Mouse (Mus musculus): ENCODE results near the gene Ddx6. TPM values are rescaled to one million over a fixed set of nuclear protein-coding genes. Genes with fewer than 3 reads are reported as not detected.
A peak's percentile ranks its signal among the peaks of the same experiment; 100 is the strongest.
"Not testable (repeated sequence)": the region's sequence is repeated elsewhere in the genome, so short reads cannot be mapped to it uniquely, and the experiment has no call there.

Gene Ddx6
- polyA plus RNA-seq (2015; fragmentation: Nextera tagmentation; extraction: Ambion mirVana) = 14.6 and 14.7 TPM in 2 replicates

DNA sequence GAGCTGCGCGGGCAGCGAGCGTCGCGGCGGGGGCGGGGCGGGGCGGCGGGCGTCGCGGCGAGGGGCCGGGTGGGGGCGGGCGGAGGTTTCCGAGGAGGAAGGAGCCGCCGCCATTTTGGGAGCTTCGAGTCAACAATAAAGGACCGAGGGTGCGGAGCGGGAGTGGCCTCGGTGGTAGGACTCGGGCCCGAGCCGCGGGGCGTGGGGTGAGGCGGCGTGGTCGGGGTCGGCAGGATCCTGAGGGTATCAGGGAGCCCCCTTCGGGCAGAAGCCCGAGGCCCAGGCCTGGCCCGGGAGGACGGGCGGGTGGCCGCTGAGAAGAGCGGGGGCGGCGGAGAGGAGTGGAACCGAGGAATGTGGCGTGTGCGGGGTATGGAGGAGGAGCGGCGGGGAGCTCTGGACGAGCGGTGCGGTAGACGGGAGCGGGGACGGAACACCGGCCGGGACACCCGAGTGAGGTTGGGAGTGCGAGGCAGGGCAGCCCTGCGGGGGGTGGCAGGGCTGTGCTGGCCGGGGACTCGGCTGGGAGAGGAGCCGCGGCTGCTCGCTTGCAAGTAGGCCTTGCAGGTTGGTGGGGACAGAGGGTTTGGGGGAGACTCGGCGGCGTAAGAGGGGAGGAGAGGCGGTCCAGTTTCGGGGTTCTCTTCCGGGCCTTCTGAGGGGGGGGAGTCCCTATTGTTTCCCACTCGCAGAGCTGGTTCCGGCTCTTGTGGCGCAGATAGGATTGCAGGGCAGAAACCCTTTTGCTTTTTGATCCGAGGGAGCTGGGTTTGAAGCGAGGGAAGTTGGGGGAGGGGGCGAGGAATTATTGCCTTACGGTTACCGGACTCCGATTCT is at the start of gene Ddx6:
TSS of gene Ddx6 (plus strand) at position 114 of the 837 bp plus-strand sequence.
- Histone ChIP-seq H3K9me3 (no peaks in the 10 kb centered on the region), H3K27ac (peak within 1 kb of the TSS; percentile 98), H3K36me3 (0 out of 2 replicates have a peak, but pooled peaks cover 6% of the 10 kb centered on the region), H3K4me3 (replicated peaks) (peak within 1 kb of the TSS; percentile 99), H3K27me3 (replicated peaks) (no peaks in the 10 kb centered on the region), H3K9ac (peak within 1 kb of the TSS; percentile 100), H3K4me1 (replicated peaks) (peaks cover 10% of the 10 kb centered on the region), H3K4me2 (replicated peaks) (peak within 1 kb of the TSS; percentile 65)
- peak; percentile 76 for ATAC-seq
- under 1% methylated on average over 64 of the region's 80 CpGs for WGBS

DNA sequence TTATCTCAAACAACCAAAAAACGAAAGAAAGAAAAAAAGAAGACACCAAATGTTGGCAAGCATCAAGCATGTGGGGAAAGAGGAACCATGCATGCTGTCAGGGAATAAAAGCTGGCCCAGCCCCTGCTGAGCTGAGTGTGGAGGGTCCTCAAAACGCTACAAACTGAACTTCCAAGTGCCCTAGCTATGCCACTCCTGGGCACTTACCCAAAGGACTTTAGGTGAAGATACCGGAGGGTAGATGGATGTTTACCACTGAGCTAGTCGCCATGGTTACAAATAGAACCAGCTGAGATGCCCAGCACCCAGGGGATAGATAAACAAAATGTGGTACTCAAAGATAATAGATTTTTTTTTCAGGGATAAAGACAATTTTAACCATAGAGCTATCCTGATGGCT is 43.1 kb upstream of the Ddx6 start, which contains the start of gene Cxcr5:
TSS of gene Cxcr5 (minus strand) at position 281 of the 400 bp plus-strand sequence.
- 64% methylated on average over 4 of the region's 4 CpGs for WGBS

DNA sequence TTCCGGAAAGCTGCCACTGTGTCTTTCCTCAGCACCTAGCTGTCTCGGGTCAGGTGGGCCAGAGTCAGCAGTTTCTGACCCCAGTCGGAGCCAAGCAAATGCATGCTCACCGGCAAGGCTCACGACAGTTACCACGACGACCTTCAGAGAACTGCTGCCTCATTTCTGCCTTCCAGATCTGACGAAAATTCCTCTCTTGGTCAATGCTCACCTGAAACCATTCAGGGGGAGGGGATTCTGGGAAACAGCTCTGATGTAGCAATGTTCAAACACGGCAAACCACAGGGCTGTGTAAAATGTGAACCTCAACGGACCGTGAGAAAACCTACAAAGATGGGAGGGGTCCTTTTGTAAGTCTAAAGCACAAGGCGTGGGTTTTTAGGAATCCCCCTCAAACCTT is 41.8 kb upstream of the Ddx6 start:
- Histone ChIP-seq H3K27ac (no peak overlapping the region), H3K9ac (no peak overlapping the region), H3K4me3 (replicated peaks) (no peak overlapping the region), H3K27me3 (replicated peaks) (no peaks in the 10 kb centered on the region), H3K4me2 (replicated peaks) (no peak overlapping the region), H3K4me1 (replicated peaks) (no peaks in the 10 kb centered on the region), H3K9me3 (no peaks in the 10 kb centered on the region), H3K36me3 (no peaks in the 10 kb centered on the region)
- WGBS = 53% methylated on average over 12 of the region's 12 CpGs
- no peak for ATAC-seq

More for the DNA sequence above, 43.1 kb upstream of the Ddx6 start, which contains the start of gene Cxcr5:
- Histone ChIP-seq H3K27ac (no peak within 1 kb of the TSS), H3K27me3 (replicated peaks) (no peaks in the 10 kb centered on the region), H3K4me2 (replicated peaks) (no peak within 1 kb of the TSS), H3K4me1 (replicated peaks) (no peaks in the 10 kb centered on the region), H3K36me3 (no peaks in the 10 kb centered on the region), H3K9ac (no peak within 1 kb of the TSS), H3K4me3 (replicated peaks) (no peak within 1 kb of the TSS), H3K9me3 (no peaks in the 10 kb centered on the region)
- ATAC-seq = no peak

DNA sequence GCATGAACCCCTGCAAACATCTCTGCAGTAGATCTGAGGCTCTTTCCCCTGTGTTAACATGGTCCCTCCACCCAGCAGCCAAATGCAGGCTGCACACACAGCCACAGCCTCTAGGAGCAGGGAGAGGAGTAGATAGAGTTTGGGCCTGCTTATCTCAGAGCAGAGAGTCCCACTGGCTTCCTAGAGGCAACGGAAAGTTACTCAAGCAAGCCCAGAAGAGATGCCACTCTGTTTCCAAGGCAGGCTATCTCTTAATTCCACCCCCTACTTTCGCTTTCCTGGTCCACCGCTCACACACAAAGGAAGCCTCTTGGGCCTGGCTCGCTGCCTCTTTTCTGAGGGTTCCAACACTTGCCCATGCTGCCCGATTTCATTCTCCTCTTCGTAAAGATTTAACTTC is 39.3 kb upstream of the Ddx6 start:
- 79% methylated on average over 6 of the region's 6 CpGs for WGBS
- ATAC-seq = no peak

DNA sequence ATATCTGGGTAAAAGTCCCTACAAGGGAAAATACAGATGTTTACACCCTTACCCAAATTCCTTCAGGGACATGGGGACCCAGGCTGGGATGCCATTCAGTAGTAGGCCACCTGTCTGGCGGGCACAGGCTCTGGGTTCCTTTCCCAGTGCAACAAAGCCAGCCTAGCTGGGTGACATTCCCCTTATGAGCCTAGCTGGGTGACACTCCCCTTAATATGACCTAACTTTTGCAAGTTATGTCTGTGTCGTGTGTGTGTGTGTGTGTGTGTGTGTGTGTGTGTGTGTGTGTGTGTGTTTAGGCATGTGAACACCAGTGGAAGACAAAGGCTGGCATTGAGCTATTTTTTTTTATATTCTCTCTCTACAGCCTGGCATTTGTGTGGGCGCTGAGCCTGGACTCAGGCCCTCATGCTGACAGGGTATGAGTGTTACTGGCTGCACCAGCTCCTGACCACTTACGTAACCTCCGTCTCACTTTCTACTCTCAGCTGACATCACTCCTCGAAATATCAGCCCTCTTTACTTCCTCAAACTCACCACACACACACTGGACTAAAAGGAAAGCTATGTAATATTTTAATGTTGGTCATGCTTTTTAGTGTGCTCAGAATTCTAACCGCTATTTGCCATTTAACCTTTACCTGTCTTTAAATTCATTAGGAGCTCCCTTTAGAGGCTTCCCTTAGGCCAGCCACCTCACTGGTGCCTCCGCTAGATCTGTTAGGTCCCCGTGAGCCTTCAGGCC is 37.2 kb upstream of the Ddx6 start:
- H3K36me3 ChIP-seq = no peaks in the 10 kb centered on the region
- no peak overlapping the region for H3K4me3 ChIP-seq (replicated peaks)
- H3K4me2 ChIP-seq (replicated peaks) = no peak overlapping the region
- no peaks in the 10 kb centered on the region for H3K4me1 ChIP-seq (replicated peaks)
- ATAC-seq = no peak
- H3K27me3 ChIP-seq (replicated peaks) = no peaks in the 10 kb centered on the region
- no peak overlapping the region for H3K9ac ChIP-seq
- no peak overlapping the region for H3K27ac ChIP-seq
- H3K9me3 ChIP-seq = no peaks in the 10 kb centered on the region
- WGBS = 72% methylated on average over 9 of the region's 9 CpGs

More for the DNA sequence above, 39.3 kb upstream of the Ddx6 start:
- no peak overlapping the region for H3K9ac ChIP-seq
- no peaks in the 10 kb centered on the region for H3K27me3 ChIP-seq (replicated peaks)
- H3K9me3 ChIP-seq = no peaks in the 10 kb centered on the region
- no peaks in the 10 kb centered on the region for H3K36me3 ChIP-seq
- H3K4me1 ChIP-seq (replicated peaks) = no peaks in the 10 kb centered on the region
- no peak overlapping the region for H3K4me2 ChIP-seq (replicated peaks)
- H3K27ac ChIP-seq = no peak overlapping the region
- no peak overlapping the region for H3K4me3 ChIP-seq (replicated peaks)

DNA sequence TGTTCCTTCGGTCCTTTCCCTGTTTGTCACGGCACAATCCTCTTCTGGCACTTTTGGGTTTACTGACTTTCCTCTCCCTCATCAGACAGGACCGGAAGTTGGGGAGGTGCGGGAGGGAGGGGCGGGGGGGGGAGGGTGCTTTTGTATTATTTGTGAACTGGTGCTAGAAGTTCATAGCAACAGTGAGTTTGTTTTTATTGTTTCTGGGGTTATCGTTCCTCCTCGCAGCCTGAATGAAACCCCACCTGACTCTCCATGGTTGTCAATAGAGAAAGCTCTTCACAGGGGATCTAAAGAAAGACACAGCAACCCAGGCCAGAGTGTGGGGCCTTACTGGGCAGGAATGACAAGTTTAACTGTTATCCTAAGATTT is 36.6 kb upstream of the Ddx6 start:
- Histone ChIP-seq H3K27ac (no peak overlapping the region), H3K4me1 (replicated peaks) (no peaks in the 10 kb centered on the region), H3K27me3 (replicated peaks) (no peaks in the 10 kb centered on the region), H3K36me3 (no peaks in the 10 kb centered on the region), H3K9ac (no peak overlapping the region), H3K4me3 (replicated peaks) (no peak overlapping the region), H3K4me2 (replicated peaks) (no peak overlapping the region), H3K9me3 (no peaks in the 10 kb centered on the region)
- 61% methylated on average over 7 of the region's 7 CpGs for WGBS
- no peak for ATAC-seq

DNA sequence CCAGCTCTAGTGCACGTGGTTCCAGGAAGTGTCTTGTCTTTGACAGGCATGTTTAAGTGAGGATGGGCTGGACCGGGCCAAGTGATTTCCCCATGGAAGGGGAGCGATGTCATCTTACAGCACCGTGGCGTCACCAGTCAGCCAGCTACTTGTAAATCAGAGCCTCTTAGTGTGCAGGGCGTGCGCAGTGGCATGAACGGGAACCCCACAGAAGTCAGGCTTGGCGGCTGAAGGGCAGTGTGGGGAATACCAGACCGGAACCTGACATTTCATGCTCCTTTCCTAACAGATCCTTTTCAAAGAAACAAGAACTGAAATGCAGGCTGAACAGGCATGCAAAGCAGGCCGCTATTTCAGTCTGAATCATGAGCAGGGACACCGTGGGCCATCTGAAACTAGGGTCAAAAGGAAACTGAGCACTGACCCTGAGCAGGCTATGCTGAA is 33.7 kb upstream of the Ddx6 start:
- 83% methylated on average over 12 of the region's 12 CpGs for WGBS
- H3K4me1 ChIP-seq (replicated peaks) = no peaks in the 10 kb centered on the region

DNA sequence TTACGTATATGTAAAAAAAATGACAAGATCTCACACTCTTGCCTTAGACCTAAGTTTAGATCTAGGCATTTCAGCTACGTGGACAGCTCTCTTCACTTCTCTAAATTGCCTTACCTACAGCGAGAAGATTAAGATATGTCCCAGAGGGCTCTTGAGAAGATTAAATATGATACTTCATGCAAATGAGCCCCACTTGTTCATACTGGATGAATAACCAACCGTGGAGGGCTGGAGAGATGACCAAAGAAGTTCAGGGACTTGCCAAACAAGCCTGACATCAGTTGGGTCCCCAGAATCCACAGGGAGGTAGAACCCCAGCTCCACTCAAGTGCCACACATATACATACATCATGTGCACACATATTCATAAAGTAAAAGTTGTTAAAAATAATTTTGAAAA is 31.4 kb upstream of the Ddx6 start:
- no peaks in the 10 kb centered on the region for H3K36me3 ChIP-seq
- no peaks in the 10 kb centered on the region for H3K27me3 ChIP-seq (replicated peaks)
- 75% methylated on average over 4 of the region's 4 CpGs for WGBS
- no peaks in the 10 kb centered on the region for H3K9me3 ChIP-seq
- no peak for ATAC-seq
- H3K4me3 ChIP-seq (replicated peaks) = no peak overlapping the region
- no peaks in the 10 kb centered on the region for H3K4me1 ChIP-seq (replicated peaks)
- no peak overlapping the region for H3K27ac ChIP-seq
- no peak overlapping the region for H3K4me2 ChIP-seq (replicated peaks)
- no peak overlapping the region for H3K9ac ChIP-seq

More for the DNA sequence above, 33.7 kb upstream of the Ddx6 start:
- no peaks in the 10 kb centered on the region for H3K9me3 ChIP-seq
- H3K4me2 ChIP-seq (replicated peaks) = no peak overlapping the region
- no peaks in the 10 kb centered on the region for H3K36me3 ChIP-seq
- ATAC-seq = no peak
- no peaks in the 10 kb centered on the region for H3K27me3 ChIP-seq (replicated peaks)
- no peak overlapping the region for H3K27ac ChIP-seq
- H3K9ac ChIP-seq = no peak overlapping the region
- H3K4me3 ChIP-seq (replicated peaks) = no peak overlapping the region

DNA sequence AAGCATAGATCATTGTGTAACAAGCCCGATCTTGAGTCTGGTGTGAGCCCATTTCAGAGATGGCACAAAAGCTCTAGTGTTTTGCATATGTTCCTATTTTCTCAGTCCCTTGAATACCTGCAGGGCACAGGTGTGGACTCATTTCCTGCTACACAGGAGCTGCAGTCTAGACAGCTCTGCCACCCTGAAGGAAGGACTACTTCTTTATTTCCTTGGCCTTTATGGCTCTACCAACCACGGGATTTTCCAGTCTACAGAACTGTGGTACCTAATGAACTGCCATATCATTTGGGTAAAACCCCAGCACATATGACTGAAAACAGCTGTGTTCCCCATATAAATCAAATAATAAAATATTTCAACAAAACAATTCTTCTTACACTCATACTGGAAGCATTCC is 29.6 kb upstream of the Ddx6 start:
- H3K9me3 ChIP-seq = no peaks in the 10 kb centered on the region
- no peaks in the 10 kb centered on the region for H3K36me3 ChIP-seq
- H3K4me3 ChIP-seq (replicated peaks) = no peak overlapping the region
- H3K9ac ChIP-seq = no peak overlapping the region
- no peaks in the 10 kb centered on the region for H3K4me1 ChIP-seq (replicated peaks)
- H3K27me3 ChIP-seq (replicated peaks) = no peaks in the 10 kb centered on the region
- no peak overlapping the region for H3K27ac ChIP-seq
- WGBS = 89% methylated on average over 2 of the region's 2 CpGs
- no peak for ATAC-seq
- no peak overlapping the region for H3K4me2 ChIP-seq (replicated peaks)

DNA sequence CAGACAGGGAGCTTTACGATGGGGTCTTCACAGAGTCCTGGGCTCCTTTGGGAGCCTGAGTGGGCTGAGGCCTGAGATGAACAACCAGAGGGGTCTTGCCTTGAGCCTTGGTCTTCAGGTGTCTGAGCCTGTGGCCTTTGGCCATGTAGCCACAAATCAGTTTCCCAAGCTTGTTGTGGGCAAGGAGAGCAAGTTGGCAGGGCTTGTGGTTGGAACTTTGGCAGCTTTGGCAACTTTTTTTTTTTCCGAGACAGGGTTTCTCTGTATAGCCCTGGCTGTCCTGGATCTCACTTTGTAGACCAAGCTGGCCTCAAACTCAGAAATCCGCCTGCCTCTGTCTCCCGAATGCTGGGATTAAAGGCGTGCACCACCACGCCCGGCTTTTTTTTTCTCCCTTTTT is 28.6 kb upstream of the Ddx6 start:
- H3K4me1 ChIP-seq (replicated peaks); H3K9me3 ChIP-seq; H3K4me3 ChIP-seq (replicated peaks); H3K27me3 ChIP-seq (replicated peaks); H3K4me2 ChIP-seq (replicated peaks); ATAC-seq; H3K36me3 ChIP-seq; H3K9ac ChIP-seq; H3K27ac ChIP-seq: not testable (repeated sequence)
- WGBS = 93% methylated on average over 7 of the region's 7 CpGs

DNA sequence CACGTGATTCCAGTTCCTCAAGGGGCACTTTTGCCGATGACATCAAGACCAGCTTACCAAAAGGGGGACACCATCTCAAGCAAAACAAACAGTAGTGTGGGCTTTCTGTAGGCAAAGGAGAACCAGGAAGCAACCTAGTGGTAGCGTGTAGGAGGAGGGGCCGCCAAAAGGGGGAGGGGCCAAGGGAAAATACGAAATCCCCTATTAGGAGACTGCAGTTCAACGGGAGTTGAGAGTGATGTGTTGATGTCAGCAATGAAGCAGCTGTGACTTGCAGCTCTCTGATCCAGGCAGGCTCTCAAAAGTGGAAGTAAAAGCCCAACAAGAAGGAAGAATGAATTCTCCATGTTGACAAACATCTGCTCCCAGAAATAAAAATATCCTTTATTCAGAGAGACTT is 25.3 kb upstream of the Ddx6 start:
- peak overlapping the region; percentile 31; the same call in 1 of the 2 replicates for H3K4me2 ChIP-seq (replicated peaks)
- no peak overlapping the region for H3K27ac ChIP-seq
- no peaks in the 10 kb centered on the region for H3K36me3 ChIP-seq
- no peak overlapping the region for H3K4me3 ChIP-seq (replicated peaks)
- H3K4me1 ChIP-seq (replicated peaks) = 0 out of 2 replicates have a peak, but pooled peaks cover 4% of the 10 kb centered on the region
- no peak for ATAC-seq
- 44% methylated on average over 6 of the region's 6 CpGs for WGBS
- H3K27me3 ChIP-seq (replicated peaks) = no peaks in the 10 kb centered on the region
- H3K9me3 ChIP-seq = no peaks in the 10 kb centered on the region
- no peak overlapping the region for H3K9ac ChIP-seq

DNA sequence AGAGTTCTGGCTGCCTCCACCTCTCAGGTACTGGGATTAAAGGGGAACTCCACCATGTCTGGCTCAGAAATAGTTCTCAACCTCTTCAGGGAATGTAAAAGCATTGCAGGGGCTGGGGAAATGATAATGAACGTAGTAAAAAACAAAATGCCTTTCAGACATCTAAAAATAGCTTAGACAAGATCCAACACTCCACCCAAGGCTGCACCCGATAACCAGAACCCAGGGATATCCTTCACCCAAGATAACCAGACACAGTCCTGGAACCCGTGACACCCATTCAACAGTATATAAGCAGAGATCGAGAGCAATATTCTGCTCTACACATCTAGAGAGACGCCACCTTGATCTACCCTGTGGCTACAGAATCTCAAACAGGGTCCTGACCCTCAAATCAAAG is 24.6 kb upstream of the Ddx6 start:
- no peaks in the 10 kb centered on the region for H3K27me3 ChIP-seq (replicated peaks)
- no peak overlapping the region for H3K4me2 ChIP-seq (replicated peaks)
- no peak overlapping the region for H3K27ac ChIP-seq
- WGBS = 86% methylated on average over 5 of the region's 5 CpGs
- no peak overlapping the region for H3K9ac ChIP-seq
- H3K4me1 ChIP-seq (replicated peaks) = 0 out of 2 replicates have a peak, but pooled peaks cover 4% of the 10 kb centered on the region
- peak; percentile 43; the same call in 1 of the 2 replicates for ATAC-seq
- H3K36me3 ChIP-seq = no peaks in the 10 kb centered on the region
- H3K9me3 ChIP-seq = no peaks in the 10 kb centered on the region
- no peak overlapping the region for H3K4me3 ChIP-seq (replicated peaks)
